Mouse (Mus musculus) forelimb bud, embryonic 11.5 days (tissue): ENCODE measurements around the gene Nrp2.

Experiments used
- DNase-seq: peaks from one replicate; pipeline ENCODE4 v3.0.0-alpha.2; 2012; ENCODE audit warnings: low read depth, low spot score

The Nrp2 gene

DNA sequence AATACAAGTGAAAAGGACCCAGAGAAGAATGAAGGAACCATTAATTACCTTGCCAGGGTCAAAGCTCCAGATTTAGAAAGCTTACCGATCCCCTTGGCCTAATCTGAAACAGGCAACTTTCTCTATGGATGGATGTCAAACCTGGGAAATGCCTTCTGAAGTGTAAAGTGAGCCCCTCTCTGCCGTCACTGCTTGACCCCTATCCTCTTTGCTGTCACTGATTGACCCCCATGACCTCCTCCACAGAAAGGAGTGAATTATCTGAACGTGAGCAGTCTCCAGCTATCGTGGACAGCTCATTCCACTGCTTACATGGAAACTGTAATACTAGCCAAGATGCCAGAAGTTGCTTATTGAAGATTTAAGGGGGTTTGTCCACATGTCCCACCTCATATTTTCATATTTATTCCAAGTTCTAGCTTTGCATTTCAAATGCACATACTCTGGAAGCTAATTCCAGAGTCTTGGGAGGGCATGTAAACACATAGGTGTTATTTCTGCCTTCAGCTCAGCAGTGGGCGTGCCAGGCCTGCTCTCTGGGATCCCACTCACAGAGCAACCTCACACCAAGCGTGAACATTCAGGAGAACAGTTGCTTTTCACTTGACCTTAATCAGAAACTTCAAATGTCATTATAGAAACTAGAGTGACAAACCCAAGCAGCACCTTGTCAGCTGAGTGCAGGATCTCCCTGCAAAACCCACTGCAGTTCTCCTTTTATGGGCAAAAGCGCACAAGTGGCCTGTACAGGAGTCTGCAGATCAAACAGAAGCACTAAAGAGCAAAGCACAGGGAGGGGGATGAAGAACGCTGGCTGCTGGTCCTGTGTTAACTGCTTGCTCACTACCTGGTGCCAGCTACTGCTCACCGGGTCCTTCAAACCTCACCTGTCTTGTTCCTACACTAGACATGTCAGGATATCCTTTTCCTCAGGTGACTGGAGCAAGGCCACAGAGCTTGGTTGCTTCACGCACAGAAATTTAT lies 109.9 kb downstream of the Nrp2 start:
- DNase-seq = no peak

DNA sequence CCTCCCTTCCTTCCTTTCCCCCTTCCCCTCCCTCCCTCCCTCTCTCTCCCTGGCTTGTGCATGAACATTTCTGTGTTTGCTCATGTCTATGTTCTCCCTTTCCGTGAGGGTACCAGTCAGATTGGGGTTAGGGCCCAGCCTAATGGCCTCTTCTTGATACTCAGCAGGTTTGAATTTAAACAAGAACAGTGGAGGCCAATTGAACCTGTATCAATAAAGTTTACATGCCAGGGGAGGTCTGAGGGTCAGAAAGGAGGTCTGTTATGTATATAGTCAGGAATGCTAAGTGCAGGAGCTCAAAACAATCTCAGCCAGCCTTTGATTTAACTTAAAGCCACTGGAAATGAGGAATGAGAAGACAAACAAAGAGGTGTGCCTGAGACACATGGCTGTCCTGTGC lies 110.9 kb downstream of the Nrp2 start:
- no peak for DNase-seq

DNA sequence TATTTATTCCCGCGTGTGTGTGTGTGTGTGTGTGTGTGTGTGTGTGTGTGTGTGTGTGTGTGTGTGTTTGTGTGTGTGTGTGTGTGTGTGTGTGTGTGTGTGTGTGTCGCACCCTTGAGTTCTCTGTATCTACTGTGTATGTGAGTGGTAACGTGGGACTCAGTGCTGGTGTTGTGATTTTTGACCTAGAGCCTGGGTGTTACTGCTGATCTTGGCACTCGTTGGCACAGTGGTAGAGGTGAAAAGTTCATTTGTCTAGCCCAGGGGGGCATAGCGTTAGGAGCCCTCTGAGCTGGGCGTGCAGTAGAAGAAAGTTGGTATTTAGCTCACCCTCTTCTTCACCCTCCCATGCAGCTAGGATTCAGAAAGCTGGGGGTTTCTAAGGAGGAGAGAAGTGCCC lies 114.5 kb downstream of the Nrp2 start:
- DNase-seq = no peak

DNA sequence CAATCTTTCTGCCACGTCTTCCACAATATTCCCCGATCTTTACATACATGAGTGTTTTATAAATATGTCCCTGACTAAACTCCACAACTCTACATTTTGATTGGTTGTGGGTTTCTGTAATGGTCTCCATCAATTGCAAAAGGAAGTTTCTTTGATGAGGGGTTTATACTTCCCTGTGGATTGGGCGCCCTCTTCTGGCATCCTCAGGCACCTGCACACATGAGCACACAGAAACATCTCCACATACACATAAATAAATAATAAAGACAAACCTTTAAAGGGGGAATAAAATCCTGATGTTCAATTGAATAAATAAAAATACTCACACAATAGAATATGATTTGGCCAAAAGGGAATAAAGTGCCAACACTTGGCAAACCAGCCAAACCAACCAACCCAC lies 117.1 kb downstream of the Nrp2 start:
- DNase-seq = no peak

DNA sequence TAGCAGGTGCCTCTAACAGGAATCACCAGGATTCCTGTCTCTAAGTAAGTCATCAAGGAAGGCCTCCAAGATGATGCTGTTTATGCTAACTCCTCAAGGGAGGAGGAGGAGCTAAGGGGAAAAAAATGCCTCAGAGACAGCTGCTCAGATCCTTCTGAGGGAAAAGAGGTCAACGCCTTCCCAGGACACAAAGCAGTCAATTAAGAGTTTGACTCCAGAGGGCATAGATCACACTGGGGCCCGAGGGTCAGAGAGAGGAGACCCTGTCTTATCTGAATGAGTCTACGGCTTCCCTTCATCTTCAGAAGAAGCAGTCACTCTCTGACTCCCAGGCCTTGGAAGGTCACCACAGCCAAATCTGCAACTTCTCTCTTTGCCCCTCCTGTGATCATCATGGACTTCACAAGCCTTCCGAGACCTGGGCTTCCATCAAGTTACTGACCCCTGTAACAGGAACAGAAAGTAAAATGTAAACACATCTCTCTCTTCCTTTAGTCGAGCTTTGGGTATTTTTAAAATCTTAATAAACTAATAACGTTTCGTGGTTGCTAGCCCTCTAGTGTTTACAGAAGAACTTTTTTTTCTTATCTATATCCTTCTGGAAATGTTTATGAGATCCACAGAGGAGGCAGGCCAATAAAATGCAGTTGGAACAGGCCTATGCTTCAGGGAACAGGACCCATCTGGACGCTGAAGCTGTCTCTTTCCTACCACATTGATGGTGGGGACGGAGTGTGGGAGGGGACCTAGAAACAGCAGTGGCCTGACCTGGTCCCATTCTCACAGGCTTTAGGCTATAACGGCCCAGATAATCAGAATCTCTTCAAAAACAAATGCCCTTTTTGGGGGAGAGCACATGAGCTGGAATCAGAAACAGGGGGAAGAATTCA lies 118.7 kb downstream of the Nrp2 start:
- DNase-seq = no peak

DNA sequence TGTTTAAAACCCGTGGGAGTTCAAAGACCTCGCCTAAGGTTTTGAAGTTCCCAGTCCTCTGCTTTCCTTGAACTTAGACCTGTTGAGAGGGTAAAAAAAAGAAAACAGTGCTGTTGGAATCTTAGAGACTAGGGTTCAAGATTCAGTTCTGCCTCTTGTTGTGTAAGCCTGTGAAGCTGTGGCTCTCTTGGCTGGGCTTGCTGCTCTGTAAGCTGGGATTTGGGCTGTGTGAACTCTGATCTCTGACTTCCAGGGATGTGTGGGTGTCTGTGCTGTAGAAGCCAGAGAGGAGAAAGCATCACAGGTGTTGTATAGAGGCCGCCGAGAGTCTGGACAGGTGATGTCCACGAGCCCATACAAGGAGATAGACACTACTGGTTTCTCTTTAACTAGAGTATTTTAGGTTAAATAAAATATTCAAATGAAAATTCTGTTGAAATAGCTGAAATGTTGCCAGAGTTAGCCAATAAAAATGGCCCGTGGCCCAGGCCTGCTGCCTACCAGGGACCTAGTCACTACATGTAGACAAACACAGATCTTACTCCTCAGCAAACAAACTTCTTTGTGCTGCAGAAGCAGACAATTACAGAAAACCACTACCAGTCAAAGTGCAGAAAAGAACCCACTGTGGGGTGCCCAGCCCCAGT lies 120.6 kb downstream of the Nrp2 start:
- no peak for DNase-seq

DNA sequence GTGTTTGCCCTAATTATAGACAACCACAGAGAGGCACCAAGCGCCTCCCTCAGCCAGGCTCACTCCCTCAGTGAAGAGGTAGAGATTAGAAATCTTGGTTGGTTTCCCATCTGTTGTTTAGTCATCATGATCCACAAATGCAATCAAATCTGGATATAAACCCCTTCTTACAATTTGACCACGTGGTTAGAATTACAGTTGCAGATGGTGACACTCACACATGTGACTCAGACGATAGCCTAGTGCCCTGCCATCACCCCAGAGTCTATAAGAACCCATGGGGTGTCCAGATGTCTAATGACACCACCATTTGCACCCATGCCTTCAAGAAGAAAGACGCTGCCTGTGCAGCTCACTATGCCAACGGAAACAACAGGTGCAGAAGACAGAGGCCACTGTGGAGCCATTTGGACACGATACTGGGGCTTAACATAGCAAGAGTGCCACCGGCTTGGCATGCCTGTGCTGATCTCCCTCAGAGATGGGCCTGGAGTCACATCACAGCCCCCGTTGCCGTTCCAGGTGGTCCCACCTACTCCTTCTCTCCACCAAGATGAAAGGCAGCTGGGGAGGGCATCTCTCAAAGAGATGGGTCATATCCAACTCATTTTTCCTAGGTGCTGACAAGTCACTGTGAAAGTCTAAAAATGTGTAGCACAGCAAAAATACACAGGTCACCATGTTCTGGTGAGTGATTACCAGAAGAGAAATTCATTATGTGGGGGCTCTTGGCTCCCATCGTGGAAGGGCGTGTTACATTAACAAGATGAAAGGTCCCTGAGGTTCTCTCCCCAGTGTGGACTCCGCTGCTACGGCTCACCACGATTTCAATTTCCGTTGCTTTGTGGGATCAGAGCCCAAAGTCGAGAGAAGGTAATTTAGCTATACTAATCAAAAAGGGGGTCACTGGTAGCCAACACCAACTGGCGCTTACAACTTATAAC lies 123.0 kb downstream of the Nrp2 start:
- no peak for DNase-seq

DNA sequence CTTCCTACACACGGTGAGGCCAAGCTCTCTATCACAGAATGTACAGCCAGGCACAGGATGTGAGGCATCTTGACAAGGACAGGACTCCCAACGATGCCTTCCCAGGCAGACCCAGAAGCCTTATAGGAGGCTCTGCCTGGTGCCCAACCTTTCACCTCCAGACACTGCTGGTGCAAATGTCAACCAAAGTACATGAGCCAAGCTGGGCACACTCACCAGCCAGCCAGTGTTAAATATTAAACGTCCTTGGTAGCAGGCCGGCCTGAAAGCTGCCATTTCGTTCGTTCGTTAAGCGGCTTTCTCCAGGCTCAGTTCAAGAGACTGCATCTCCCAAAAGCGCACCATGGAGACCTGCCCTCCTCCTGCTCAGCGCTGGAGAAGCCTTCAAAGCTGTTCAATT lies 124.2 kb downstream of the Nrp2 start:
- no peak for DNase-seq

DNA sequence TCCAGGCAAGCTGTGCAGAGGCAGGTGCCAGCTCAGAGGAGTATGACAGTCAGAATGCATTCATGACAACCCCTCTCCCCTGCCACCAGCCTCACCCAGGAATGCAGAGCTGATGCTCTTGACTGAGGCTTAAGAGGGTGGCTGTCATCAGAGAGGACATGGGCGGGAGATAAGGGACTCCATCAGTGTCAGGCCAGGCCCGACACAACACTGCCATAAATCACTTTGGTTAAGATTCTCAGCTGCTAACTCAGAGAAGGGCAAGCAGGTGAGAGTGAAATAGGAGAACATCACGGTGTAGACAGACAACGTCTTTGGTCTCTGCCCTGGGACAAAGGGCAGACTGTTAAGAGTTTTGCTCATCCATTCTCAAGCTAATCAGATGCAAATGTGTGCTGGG lies 125.1 kb downstream of the Nrp2 start:
- DNase-seq = no peak

DNA sequence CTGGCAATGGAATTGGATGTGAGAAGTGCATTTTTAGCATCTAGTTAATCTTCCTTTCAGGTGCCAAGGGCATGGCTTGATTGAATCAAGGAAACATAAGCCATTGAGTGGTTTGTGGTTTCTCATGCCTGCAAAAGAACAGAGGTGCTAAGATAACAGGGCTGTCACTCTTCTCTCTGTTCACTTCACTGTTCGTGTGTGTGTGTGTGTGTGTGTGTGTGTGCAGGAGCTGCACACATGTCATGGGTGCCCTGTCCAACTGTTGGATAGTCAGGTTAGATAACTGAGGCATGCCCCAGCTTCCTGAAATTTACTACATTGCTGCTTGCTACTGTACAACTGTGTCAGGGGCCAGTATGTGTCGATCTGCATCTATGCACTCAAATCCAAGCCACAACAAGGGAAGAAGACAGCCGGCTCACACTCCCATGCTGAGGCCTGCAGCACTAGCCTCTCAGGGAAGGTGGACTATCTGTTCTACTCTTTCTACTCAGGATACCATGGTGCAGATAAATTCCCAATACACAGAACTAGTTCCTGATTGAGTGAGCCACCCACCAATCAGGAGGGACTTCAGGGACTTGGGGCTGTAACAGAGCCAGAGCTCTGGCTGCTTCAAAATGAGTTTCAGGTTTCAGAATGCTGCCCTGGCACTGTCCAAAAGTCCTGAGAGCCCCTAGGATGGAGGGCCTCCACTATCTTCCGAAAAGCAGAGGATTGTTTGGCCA lies 126.8 kb downstream of the Nrp2 start:
- DNase-seq = no peak

DNA sequence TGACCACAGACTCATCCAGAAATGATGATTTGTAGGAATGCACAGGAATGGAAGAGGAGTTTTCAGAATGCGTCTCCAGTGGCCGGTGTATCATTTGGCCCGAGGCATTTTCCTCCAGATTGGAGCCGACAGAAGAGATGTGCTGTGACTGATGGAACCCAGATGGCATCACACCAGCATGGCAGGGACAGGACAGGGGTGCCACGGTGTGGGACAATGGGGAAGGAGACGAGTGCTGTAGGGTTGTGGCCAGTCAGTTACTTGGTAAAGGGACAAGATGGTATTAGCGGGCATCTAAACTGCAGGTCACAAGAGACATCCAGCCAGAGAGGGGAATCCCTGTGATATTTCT lies 127.3 kb downstream of the Nrp2 start:
- DNase-seq = no peak

DNA sequence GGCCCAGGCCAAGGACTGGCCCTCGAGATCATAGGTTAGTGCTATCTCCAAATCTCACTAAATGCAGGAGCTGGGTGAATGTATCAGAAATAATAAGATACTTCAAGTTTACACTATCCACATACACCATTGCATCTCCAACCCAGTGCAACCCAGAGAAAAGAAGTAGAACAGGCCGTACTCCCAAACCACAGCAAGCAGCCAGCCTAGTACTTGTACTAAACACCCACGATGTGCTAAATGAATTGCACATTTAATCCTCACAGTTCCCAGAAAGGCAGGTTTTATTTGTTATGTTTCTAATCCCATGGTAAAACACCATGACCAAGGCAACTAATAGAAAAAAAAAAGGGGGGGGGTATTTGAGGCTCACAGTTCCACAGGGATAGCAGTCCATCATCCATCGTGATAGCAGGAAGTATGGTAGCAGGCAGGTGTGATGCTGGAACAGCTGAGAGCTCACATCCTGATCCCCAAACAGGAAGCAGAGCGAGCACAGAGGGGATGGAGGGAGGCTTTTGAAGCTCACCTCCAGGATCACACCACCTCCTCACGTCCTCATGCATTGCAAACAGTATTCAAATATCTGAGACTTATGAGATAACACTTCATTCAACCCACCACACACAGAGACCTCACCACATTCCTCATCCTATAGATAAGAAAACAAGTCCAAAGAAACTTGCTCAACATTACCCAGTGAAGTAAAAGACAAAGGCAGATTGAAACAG lies 128.8 kb downstream of the Nrp2 start:
- no peak for DNase-seq

DNA sequence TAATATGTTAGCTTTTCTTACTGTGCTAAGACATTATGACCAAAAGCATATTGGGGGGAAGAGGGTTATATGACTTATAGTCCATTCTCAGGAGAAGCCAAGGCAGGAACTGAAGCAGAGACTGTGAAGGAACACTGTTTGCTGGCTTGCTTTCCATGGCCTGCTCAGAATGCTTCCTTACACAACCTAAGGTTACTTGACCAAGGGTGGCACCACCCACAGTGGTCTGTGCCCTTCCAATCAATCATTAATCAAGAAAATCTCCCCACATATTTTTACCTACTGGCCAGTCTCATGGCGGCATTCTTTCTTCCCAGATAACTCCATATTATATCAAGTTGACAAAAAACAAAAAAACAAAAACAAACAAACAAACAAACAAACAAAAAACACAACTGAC lies 130.3 kb downstream of the Nrp2 start:
- no peak for DNase-seq

DNA sequence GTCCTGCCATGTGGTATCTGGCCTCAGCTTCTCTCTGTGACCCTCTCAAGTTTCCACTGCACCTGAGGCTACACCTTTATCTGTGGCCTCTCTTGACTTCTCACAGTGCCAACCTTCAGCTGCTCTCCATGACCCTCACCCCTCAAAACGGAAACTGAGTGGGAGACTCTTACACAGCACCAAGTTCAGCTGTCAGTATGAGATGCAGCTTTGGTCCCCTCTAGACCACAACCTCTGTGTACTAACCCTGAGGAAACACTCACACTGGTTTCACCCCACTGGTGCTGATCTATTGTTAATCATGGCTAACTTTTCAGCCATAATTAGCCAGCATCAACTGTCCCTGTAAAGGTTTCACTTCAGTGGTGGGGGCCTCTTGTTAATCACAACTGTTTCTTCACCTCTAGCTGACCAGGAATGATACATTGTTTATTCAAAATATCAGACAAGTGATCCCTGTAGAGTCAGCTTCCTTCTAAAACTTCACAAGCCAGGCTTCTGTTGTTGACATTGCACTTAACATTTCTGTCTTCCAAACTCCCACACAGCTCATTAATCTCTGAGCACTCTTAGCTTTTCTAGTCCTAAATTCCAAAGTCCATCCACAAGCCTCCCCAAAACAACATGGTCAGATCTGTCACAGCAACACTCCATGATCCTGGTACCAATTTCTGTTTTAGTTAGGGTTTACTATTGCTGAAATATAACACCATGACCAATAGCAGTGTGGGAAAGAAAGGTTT lies 131.5 kb downstream of the Nrp2 start:
- DNase-seq = no peak

DNA sequence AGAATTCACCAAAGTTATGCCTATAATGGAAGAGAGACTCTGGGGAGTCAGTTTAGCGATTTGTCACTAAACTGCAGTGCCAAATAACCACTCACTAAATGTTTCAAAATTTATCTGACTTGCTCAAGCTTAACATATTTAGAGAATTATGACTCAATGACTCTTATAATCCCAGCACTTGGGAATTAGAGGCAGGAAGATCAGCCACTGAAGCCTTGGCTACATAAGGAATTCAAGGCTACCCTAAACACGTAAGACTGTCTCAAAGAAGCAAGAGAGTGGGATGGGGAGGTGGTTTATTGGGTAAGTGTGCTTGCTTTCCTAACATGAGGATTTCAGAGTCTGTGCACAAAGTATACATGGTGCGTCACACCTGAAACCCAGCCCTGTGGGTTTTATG lies 135.0 kb downstream of the Nrp2 start:
- no peak for DNase-seq

DNA sequence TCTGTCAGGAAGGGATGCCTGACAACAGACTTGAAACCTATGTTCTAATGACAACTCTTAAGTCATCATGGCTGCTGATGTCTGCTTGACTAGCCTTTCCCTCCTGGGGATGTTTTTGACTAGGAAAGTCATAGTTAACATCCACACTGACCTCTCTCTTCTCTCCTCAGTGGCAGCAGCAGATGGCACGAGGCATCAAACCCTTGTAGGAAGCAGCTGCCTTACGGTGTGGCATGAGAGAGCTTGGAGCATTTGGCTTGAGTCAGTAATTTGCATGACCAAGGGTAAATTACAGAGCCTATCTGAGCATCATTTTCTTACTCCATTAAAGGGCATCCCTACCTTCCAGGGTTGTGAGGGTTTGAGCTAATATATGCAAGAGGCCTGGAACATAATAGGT lies 135.5 kb downstream of the Nrp2 start:
- no peak for DNase-seq

DNA sequence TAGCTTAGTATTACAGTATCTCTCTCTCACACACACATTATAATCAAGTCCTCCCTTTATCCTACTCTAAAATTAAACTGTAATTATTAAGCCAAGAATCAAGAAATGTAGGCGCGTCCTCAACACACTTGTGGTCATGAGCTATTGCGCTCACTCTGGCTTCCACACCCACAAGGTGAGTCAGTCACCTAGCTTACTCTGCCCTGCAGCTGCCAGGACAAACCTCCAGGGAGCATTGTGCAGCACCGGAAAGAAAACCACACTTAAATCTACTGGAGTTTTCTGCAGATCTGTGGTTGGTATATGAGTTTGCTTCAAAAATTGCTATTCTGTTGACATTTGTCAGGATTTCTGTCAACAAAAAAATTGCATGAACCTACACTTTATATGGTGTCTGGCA lies 140.1 kb downstream of the Nrp2 start:
- no peak for DNase-seq

DNA sequence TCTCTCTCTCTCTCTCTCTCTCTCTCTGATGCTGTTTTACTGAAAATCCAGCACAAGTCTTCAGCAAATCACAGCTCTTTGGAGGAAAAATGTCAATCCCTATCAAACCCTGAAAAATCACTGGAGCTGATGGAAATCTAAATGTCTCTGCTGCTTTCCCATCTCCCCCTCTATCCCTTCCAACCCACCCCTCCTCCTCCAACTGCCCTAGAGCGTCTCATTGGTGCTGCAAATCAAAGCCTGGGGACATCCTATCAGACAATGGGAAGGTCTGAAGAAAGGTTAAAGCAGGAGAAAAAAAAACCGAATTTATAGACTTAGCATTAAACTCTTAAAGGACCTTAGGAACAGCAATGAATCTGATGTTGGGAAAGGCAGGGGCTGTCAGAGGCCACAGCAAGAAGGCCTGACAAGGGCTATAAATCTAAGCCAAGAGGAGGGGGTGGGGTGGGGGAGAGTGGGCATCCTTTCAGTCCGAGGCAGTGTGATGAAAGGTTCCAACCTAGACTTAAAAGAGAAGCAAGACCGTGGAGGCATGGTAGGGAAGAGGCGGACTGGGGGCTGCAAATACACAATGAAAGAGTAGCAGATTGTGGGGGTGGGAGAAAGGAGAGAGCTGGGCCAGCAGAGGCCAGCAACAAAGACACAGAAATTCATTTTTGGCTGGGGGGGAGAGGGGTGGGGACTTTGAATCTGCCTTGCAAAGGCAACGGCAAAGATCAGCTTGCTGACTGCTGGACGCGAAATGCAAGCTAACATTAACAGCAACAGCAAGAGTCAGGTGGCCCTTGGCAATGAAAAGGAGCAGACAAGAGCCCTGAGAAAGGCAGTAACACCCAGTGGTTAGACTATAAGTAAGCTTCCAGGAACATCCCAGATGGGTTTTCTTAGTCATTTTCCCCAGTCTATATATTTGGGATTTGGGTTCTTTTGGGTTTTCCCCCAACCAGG lies 148.2 kb downstream of the Nrp2 start:
- DNase-seq = no peak
